Mouse (Mus musculus): ENCODE data around the gene Blvra. TPM values are rescaled to one million over a fixed set of nuclear protein-coding genes. Genes with fewer than 3 reads are reported as not detected.

The Blvra gene
- polyA plus RNA-seq, 1 experiment from 2014 or later, result 52.6 TPM

DNA sequence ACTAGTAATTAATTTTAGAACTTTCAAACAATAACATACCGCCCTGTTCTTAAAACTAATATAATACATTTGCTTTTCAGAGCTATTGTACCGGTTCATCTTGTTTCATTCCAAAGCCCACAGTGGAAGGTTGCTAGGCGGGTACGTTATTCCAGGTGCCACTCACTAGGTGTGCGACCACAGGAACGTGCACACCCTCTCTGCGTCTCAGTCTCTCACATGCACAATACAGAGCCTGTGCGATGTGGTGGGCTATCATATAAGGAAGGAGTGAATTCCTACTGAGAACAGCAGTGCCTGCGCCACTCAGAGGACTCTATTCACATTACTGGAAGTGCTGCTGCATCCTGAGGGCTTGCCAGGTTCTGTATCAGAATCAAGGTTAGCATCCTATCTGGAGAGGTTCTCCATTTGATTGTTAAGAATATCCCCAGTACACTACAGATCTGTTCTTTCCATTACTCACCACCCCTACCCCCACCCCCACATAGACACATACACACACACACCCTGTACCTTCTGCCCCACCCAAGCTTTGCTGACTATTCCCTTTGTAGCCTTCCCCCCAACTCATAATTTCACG lies 67.5 kb downstream of the Blvra start:
- no peak overlapping the region for H3K9ac ChIP-seq
- H3K9me3 ChIP-seq, result no peaks in the 10 kb centered on the region
- no peaks in the 10 kb centered on the region for H3K27me3 ChIP-seq (replicated peaks)
- H3K4me1 ChIP-seq, result peaks cover 14% of the 10 kb centered on the region
- H3K4me3 ChIP-seq (replicated peaks), result no peak overlapping the region
- ATAC-seq (ENCODE audit: insufficient read depth, low FRiP score, low read depth), result no peak
- H3K4me2 ChIP-seq, result 0 out of 2 replicates have a peak overlapping the region, but pooled peaks have one; percentile 2
- H3K27ac ChIP-seq, result peak overlapping the region; percentile 80
- 55% methylated on average over 10 of the region's 10 CpGs for WGBS
- H3K36me3 ChIP-seq, result peaks cover 3% of the 10 kb centered on the region; the same call in 1 of the 2 replicates

DNA sequence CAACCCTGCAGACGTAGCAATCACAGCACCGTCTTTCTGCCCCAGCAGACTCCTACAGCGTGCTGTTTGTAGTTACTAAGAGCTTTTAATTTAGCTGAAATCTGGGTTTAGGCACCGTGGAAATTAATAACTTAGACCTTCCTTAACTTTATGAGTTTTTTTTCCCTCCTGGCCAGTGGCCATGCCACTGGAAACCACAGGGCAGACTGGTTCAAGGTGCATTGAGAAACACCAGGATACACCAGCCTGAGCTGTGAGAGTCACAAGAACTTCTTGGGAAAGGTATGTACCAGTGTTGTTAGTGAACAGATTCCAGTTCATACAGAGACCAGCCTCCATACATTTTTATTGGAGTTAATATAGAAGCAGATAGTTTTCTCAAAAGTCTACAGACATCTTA lies 68.0 kb downstream of the Blvra start:
- WGBS, result 79% methylated on average over 4 of the region's 4 CpGs
- H3K36me3 ChIP-seq, result peaks cover 3% of the 10 kb centered on the region; the same call in 1 of the 2 replicates
- H3K27ac ChIP-seq, result peak overlapping the region; percentile 80
- no peak overlapping the region for H3K4me3 ChIP-seq (replicated peaks)
- H3K9me3 ChIP-seq, result no peaks in the 10 kb centered on the region
- ATAC-seq (ENCODE audit: insufficient read depth, low FRiP score, low read depth), result no peak
- H3K4me2 ChIP-seq, result no peak overlapping the region
- H3K9ac ChIP-seq, result no peak overlapping the region
- H3K27me3 ChIP-seq (replicated peaks), result no peaks in the 10 kb centered on the region
- peaks cover 13% of the 10 kb centered on the region for H3K4me1 ChIP-seq

DNA sequence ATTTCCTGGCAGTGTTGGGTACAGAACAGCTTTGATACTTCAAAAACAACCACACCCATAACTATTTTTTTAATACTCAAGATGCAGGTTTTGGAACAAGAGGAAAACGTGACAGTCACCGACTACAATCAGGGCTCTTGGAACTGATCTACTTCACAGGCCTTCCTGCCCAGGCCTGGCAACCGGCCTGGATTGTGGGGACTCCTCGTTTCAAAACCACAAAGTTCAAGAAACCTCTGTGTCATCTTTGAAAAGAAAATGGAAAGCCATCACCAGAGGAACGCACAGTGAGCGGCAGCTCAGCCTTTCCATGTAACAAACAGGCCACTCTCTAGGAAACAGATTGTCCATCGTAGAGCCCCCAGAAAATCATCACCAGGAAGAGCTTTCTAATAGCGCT lies 68.6 kb downstream of the Blvra start:
- no peak overlapping the region for H3K4me2 ChIP-seq
- H3K9me3 ChIP-seq, result no peaks in the 10 kb centered on the region
- H3K36me3 ChIP-seq, result peaks cover 3% of the 10 kb centered on the region; the same call in 1 of the 2 replicates
- no peak for ATAC-seq (ENCODE audit: insufficient read depth, low FRiP score, low read depth)
- H3K9ac ChIP-seq, result no peak overlapping the region
- H3K27ac ChIP-seq, result no peak overlapping the region
- WGBS, result 84% methylated on average over 8 of the region's 8 CpGs
- peaks cover 16% of the 10 kb centered on the region for H3K4me1 ChIP-seq
- H3K27me3 ChIP-seq (replicated peaks), result no peaks in the 10 kb centered on the region
- H3K4me3 ChIP-seq (replicated peaks), result no peak overlapping the region

DNA sequence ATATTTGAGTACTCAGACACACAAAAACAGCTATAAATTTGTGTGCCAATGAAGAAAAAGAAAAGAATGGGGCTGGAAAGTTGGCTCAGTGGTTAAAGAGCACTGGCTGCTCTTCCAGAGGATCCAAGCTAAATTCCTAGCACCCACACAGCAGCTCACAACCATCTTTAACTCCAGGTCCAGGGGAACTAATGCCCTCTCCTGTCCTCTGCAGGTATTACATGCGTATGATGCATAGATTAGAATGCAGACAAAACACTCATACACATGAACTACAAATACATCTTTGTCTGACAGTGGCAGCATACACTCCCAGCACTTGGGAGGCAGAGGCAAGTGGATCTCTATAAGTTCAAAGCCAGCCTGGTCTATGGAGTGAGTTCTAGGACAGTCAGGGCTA lies 69.1 kb downstream of the Blvra start:
- no peak for ATAC-seq (ENCODE audit: insufficient read depth, low FRiP score, low read depth)
- WGBS, result 94% methylated on average over 1 of the region's 1 CpGs
- peaks cover 3% of the 10 kb centered on the region; the same call in 1 of the 2 replicates for H3K36me3 ChIP-seq
- H3K27me3 ChIP-seq (replicated peaks), result no peaks in the 10 kb centered on the region
- H3K9me3 ChIP-seq, result no peaks in the 10 kb centered on the region
- no peak overlapping the region for H3K4me3 ChIP-seq (replicated peaks)
- H3K4me2 ChIP-seq, result no peak overlapping the region
- H3K4me1 ChIP-seq, result peaks cover 16% of the 10 kb centered on the region
- H3K27ac ChIP-seq, result no peak overlapping the region
- no peak overlapping the region for H3K9ac ChIP-seq

DNA sequence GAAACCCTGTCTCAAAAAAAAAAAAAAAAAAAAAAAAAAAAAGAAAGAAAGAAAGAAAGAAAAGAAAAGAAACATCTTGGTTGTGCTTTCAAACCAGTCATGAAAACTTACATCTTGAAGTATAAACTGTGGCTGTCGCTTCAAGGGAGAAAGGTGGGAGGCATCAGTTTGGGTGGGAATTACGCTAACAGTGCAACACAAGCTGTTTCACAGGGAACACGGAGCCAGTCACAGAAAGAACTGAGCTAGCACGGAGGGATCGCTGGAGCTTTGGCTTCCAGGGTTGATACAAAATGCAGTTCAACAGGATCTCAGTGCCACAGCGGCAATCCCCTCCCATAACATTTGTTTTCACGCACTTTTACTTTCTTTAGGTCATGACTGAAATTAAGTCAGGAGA lies 69.5 kb downstream of the Blvra start:
- Histone ChIP-seq H3K4me2 (no peak overlapping the region), H3K4me1 (peaks cover 16% of the 10 kb centered on the region), H3K9me3 (no peaks in the 10 kb centered on the region), H3K27me3 (replicated peaks) (no peaks in the 10 kb centered on the region), H3K4me3 (replicated peaks) (no peak overlapping the region), H3K36me3 (peaks cover 3% of the 10 kb centered on the region; the same call in 1 of the 2 replicates), H3K27ac (no peak overlapping the region), H3K9ac (no peak overlapping the region)
- no peak for ATAC-seq (ENCODE audit: insufficient read depth, low FRiP score, low read depth)
- 91% methylated on average over 7 of the region's 7 CpGs for WGBS

DNA sequence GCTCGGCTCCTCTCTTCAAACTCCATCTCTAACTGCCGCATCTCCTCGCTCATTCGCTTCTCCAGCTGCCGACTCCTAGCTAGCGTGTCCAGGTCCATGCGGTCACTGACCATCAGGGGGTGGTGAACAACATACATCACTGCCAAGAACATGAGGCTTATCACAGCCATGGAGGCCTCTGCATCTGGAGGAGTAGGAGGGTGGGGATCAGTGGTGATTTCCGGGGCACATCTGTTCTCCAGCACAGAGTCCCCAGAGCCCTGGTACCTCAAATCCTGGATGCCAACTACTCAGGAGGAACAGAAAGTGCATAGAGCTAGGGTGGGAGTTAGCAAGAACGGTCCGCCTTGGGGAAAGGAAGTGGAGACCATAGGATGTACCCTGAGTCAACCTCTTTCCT lies 71.6 kb downstream of the Blvra start:
- Histone ChIP-seq H3K36me3 (peaks cover 3% of the 10 kb centered on the region; the same call in 1 of the 2 replicates), H3K4me1 (peaks cover 13% of the 10 kb centered on the region), H3K4me3 (replicated peaks) (peak overlapping the region; percentile 65), H3K9me3 (no peaks in the 10 kb centered on the region), H3K9ac (no peak overlapping the region), H3K27ac (no peak overlapping the region), H3K27me3 (replicated peaks) (no peaks in the 10 kb centered on the region), H3K4me2 (peak overlapping the region; percentile 83)
- no peak for ATAC-seq (ENCODE audit: insufficient read depth, low FRiP score, low read depth)
- WGBS, result 75% methylated on average over 10 of the region's 10 CpGs

DNA sequence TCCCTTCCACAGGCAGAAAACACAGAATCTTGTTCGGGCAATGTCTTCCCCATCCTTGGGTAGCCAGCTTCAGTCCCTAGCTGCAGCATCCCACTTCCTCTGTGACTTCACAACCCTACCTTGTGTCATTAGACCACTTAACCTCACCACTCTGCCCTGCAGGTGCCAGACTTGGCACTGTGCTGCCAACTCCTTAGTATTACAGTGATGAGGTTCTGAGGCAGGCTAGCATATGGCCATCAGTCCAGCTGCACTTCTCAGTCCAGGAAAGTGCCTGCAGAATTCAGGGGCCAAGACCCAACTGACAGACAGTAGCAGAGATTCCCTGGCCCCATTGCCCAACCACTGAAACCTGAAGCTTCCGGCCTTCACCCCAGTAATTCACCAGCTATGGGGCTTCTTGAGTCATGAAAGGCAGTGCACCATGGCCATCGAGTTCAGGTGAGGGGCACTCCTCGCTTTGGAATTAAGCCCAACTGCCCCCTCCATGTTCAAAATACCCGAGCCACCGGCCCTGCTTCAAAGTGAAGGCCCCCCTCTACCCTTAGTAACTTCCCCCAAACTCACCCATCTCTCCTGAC lies 72.2 kb downstream of the Blvra start:
- Histone ChIP-seq H3K27ac (0 out of 2 replicates have a peak overlapping the region, but pooled peaks have one; percentile 28), H3K27me3 (replicated peaks) (no peaks in the 10 kb centered on the region), H3K4me3 (replicated peaks) (peak overlapping the region; percentile 65), H3K4me1 (peaks cover 13% of the 10 kb centered on the region), H3K9ac (peak overlapping the region; percentile 27; the same call in 1 of the 2 replicates), H3K36me3 (peaks cover 3% of the 10 kb centered on the region; the same call in 1 of the 2 replicates), H3K9me3 (no peaks in the 10 kb centered on the region), H3K4me2 (peak overlapping the region; percentile 83)
- WGBS, result 10% methylated on average over 6 of the region's 6 CpGs
- no peak for ATAC-seq (ENCODE audit: insufficient read depth, low FRiP score, low read depth)

DNA sequence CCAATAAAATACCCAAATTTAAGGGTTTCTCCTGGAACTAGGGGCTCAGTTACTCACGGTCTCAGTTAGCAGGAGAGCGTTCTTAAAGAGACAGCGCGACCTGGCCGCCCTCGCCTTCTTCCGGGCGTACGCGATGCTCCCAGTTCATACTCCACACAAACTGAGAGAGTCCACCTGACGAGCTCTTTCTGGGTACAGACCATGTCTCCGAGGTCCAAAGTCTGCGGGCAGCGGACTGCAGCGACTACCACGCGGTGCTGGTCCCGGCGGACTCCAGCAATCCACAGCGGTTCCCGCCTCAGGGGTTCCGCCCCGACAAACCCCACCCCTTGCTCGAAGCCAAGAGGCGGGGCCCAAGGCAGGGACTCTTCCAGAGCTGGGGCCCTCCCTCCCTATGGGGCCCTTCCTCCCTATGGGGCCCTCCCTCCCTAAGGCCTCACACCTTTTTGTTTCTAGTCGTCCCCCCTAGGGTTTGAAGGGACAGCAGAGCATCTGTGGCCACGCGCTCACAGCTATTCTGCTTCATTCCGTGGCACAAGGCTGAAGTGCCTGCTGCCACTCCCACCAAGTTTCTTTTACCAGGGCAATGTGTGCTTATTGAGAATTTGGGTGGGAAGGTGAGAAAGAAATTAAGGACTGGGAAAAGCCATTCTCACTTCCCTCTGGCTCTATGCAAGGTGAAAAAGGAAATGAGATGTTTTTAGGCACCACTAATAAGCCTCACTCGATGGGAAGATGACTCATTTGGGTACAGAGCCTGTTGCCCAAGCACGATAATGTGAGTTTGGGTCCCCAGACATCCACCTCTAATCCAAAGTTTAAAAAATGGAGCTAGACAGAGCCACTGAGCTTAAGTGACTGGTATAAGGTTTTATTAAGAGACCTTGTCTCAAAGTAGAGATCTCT lies 72.9 kb downstream of the Blvra start, which contains the start of gene Itpripl1:
Gene Itpripl1, minus strand, starts transcription at position 285 of the 906 bp plus-strand sequence.
- Histone ChIP-seq H3K4me3 (replicated peaks) (peak within 1 kb of the TSS; percentile 65), H3K9me3 (no peaks in the 10 kb centered on the region), H3K27me3 (replicated peaks) (no peaks in the 10 kb centered on the region), H3K36me3 (peaks cover 3% of the 10 kb centered on the region; the same call in 1 of the 2 replicates), H3K4me1 (peaks cover 8% of the 10 kb centered on the region), H3K27ac (peak within 1 kb of the TSS; percentile 28; the same call in 1 of the 2 replicates), H3K4me2 (peak within 1 kb of the TSS; percentile 83), H3K9ac (peak within 1 kb of the TSS; percentile 27; the same call in 1 of the 2 replicates)
- WGBS, result 3% methylated on average over 31 of the region's 31 CpGs
- peak; percentile 98 for ATAC-seq (ENCODE audit: insufficient read depth, low FRiP score, low read depth)

DNA sequence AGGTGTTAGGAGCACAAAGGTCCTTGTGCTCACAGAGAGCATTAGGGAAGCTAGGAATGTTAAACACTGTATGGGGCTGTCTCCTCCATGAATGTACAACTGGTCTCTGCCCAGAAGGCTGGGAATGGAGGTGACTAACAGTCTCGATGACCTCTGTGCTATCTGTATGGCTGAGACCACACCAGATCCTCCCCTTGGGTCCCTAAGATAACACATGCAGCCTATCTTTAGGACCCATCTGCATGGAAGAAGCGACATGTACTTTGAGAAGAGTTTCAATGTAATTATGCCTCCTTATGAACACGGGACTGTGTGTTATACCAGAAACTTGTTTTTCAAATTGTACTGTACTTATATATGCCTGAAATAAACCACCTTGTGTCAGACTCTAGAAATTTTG lies 75.2 kb downstream of the Blvra start:
- H3K27ac ChIP-seq, result no peak overlapping the region
- H3K27me3 ChIP-seq (replicated peaks), result no peaks in the 10 kb centered on the region
- peaks cover 8% of the 10 kb centered on the region for H3K4me1 ChIP-seq
- no peaks in the 10 kb centered on the region for H3K9me3 ChIP-seq
- no peak overlapping the region for H3K9ac ChIP-seq
- ATAC-seq (ENCODE audit: insufficient read depth, low FRiP score, low read depth), result no peak
- H3K4me3 ChIP-seq (replicated peaks), result no peak overlapping the region
- 80% methylated on average over 3 of the region's 3 CpGs for WGBS
- no peak overlapping the region for H3K4me2 ChIP-seq
- no peaks in the 10 kb centered on the region for H3K36me3 ChIP-seq

Data from stomach, embryonic 15.5 days (tissue).